Mouse (Mus musculus) hindbrain, embryonic 12.5 days (tissue): ENCODE measurements around the gene Olfr819. TPM values are rescaled to one million over a fixed set of nuclear protein-coding genes. Genes with fewer than 3 reads are reported as not detected.

Experiments used
- polyA plus RNA-seq: library from polyadenylated mRNA; unstranded; fragments of >200 nt; fragmentation: Nextera tagmentation; extraction: Ambion mirVana; gene quantifications from 2 replicates; pipeline ENCODE4 v1.2.1, GENCODE M21; 2016

Olfr819 gene
- polyA plus RNA-seq, 1 experiment from 2014 or later: not detected

Other genes with a start within 250 kb of the Olfr819 start
- gene Olfr805, start 237.9 kb downstream of the Olfr819 start, polyA plus RNA-seq: not detected in 2 replicates
- not detected in 2 replicates for gene Olfr806, start 225.3 kb downstream of the Olfr819 start, polyA plus RNA-seq
- not detected in 2 replicates for gene Olfr807, start 209.5 kb downstream of the Olfr819 start, polyA plus RNA-seq
- not detected in 2 replicates for gene Olfr808, start 201.8 kb downstream of the Olfr819 start, polyA plus RNA-seq
- not detected in 2 replicates for gene Olfr809, start 192.6 kb downstream of the Olfr819 start, polyA plus RNA-seq
- not detected in 2 replicates for gene Olfr810, start 172.3 kb downstream of the Olfr819 start, polyA plus RNA-seq
- not detected in 2 replicates for gene Olfr811, start 162.9 kb downstream of the Olfr819 start, polyA plus RNA-seq
- not detected in 2 replicates for gene Olfr812, start 121.2 kb downstream of the Olfr819 start, polyA plus RNA-seq
- not detected in 2 replicates for gene Olfr813, start 111.9 kb downstream of the Olfr819 start, polyA plus RNA-seq
- gene Olfr814, start 87.4 kb downstream of the Olfr819 start, polyA plus RNA-seq: not detected in 2 replicates
- not detected in 2 replicates for gene Olfr815, start 61.4 kb downstream of the Olfr819 start, polyA plus RNA-seq
- not detected in 2 replicates for gene Olfr816, start 51.7 kb downstream of the Olfr819 start, polyA plus RNA-seq
- not detected in 2 replicates for gene Olfr818, start 18.2 kb downstream of the Olfr819 start, polyA plus RNA-seq
- not detected in 2 replicates for gene Olfr247, start 8.9 kb upstream of the Olfr819 start, polyA plus RNA-seq
- not detected in 2 replicates for gene Gm10310, start 17.8 kb upstream of the Olfr819 start, polyA plus RNA-seq
- not detected in 2 replicates for gene Olfr820, start 45.4 kb upstream of the Olfr819 start, polyA plus RNA-seq
- not detected in 2 replicates for gene Olfr821, start 63.1 kb upstream of the Olfr819 start, polyA plus RNA-seq
- not detected in 2 replicates for gene Olfr822, start 103.9 kb upstream of the Olfr819 start, polyA plus RNA-seq
- not detected in 2 replicates for gene Olfr823, start 148.1 kb upstream of the Olfr819 start, polyA plus RNA-seq
- gene Olfr824, start 162.7 kb upstream of the Olfr819 start, polyA plus RNA-seq: not detected in 2 replicates
- gene Olfr825, start 199.5 kb upstream of the Olfr819 start, polyA plus RNA-seq: not detected in 2 replicates
- not detected in 2 replicates for gene Olfr826, start 216.9 kb upstream of the Olfr819 start, polyA plus RNA-seq
- gene Olfr827, start 247.1 kb upstream of the Olfr819 start, polyA plus RNA-seq: not detected in 2 replicates